Mouse (Mus musculus): ENCODE results near the gene Trmt1. TPM values are rescaled to one million over a fixed set of nuclear protein-coding genes. Genes with fewer than 3 reads are reported as not detected.

Trmt1 gene
- total and polyA plus RNA-seq, 2 experiments from 2014 or later: 67.5 to 94.8 TPM

DNA sequence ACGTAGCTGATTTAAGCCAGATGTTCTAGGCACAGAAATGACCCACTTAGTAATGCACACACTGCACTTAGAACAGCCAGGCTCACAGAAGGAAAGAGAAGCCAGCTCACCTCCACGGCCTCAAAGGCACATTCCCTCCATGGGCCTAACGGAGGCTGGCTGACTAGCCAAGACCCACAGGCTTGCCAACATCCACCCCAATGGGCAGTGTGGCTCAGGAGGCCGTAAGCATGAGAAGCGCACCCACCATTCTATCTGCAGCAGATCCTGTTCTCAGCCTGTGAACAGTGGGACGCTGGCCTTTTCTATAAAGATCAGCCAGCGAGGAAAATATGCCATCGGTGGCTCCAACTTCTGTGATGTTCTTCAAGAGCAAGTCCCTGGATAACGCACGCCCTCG, 30.7 kb downstream of the Trmt1 start:
- Histone ChIP-seq H3K9me3 (ENCODE audit: low read length) (no peaks in the 10 kb centered on the region), H3K27ac (ENCODE audit: low read depth, low read length) (peak overlapping the region; percentile 57), H3K4me1 (ENCODE audit: insufficient read depth) (peaks cover 5% of the 10 kb centered on the region), H3K27me3 (ENCODE audit: insufficient read depth, low read length) (no peaks in the 10 kb centered on the region), H3K36me3 (ENCODE audit: insufficient read depth) (peaks cover 56% of the 10 kb centered on the region), H3K9ac (no peak overlapping the region), H3K4me3 (ENCODE audit: low read depth, low read length) (no peak overlapping the region), H3K4me2 (ENCODE audit: low read depth) (no peak overlapping the region)
- 62% methylated on average over 11 of the region's 11 CpGs for WGBS
- ATAC-seq (no peak), DNase-seq (no peak)
- TF ChIP-seq CTCF (IDR thresholded peaks at IDR 0.05; ENCODE audit: low read depth): no peak

DNA sequence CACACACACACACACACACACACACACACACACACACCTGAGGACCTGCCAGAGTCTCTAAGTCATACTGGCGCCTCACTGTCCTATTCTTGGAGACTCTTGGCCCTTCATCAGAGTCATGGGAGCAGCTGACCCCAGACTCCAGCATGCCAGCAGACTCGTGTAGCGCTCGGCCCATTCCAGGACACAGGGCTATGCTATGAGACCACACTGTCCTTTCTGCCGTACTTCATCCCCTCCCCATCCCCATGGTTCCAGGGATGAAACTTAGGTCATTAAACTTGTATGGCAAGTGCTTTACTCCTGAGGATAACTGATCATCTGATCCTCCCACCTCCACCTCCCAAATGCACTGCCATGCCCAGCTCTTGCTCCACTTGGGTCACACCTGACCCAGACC, 32.4 kb downstream of the Trmt1 start:
- peaks cover 60% of the 10 kb centered on the region for H3K36me3 ChIP-seq (ENCODE audit: insufficient read depth)
- no peak for DNase-seq
- H3K9ac ChIP-seq: no peak overlapping the region
- no peak for ATAC-seq
- H3K27me3 ChIP-seq (ENCODE audit: insufficient read depth, low read length): no peaks in the 10 kb centered on the region
- WGBS: 91% methylated on average over 5 of the region's 5 CpGs
- no peak overlapping the region for H3K4me3 ChIP-seq (ENCODE audit: low read depth, low read length)
- TF ChIP-seq CTCF (IDR thresholded peaks at IDR 0.05; ENCODE audit: low read depth): no peak
- H3K4me2 ChIP-seq (ENCODE audit: low read depth): no peak overlapping the region
- no peaks in the 10 kb centered on the region for H3K9me3 ChIP-seq (ENCODE audit: low read length)
- peaks cover 13% of the 10 kb centered on the region for H3K4me1 ChIP-seq (ENCODE audit: insufficient read depth)
- no peak overlapping the region for H3K27ac ChIP-seq (ENCODE audit: low read depth, low read length)

DNA sequence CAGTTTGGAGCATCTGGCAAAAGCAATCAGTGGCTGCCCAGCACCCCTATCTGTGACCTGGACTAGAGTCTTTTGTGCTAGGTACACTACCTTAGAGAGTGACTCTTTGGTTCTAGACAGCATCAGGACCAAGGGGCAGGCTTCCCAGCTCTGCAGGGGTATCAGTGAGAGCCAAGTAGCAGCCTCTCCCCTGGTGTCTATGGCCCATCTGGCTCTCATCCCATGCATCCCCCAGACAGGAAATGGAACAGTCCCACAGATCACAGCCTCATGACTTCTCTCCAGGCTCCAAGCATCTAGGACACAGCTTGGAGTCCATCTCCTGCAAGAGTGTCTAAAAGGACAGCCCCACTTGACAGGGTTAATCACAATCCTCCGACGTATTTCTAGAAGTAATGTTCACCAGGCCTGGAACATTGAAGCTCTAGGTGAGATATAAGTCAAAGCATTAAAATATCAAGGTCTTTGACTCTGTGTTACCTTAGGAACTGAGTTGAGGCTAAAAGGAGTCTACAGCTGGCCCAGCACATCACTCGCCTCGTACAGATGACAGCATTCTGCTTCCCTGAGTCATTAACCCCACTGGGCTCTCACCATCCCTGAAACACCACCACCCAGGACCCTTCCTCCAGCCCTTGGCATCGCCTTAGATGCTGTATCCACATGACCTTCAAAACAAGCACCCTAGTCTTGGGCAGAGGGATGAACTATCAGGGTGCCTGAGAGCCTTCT, 33.0 kb downstream of the Trmt1 start:
- WGBS: 78% methylated on average over 5 of the region's 5 CpGs
- Histone ChIP-seq H3K9me3 (ENCODE audit: low read length) (no peaks in the 10 kb centered on the region), H3K4me3 (ENCODE audit: low read depth, low read length) (no peak overlapping the region), H3K27me3 (ENCODE audit: insufficient read depth, low read length) (no peaks in the 10 kb centered on the region), H3K4me1 (ENCODE audit: insufficient read depth) (peaks cover 15% of the 10 kb centered on the region), H3K4me2 (ENCODE audit: low read depth) (no peak overlapping the region), H3K36me3 (ENCODE audit: insufficient read depth) (peaks cover 60% of the 10 kb centered on the region), H3K27ac (ENCODE audit: low read depth, low read length) (no peak overlapping the region), H3K9ac (no peak overlapping the region)
- DNase-seq (no peak), ATAC-seq (no peak)
- TF ChIP-seq CTCF (IDR thresholded peaks at IDR 0.05; ENCODE audit: low read depth): no peak

GRCm38 (mm10) chr8:84722530-84722849, 36.4 kb downstream of the Trmt1 start:
- Histone ChIP-seq H3K9ac (0 out of 2 replicates have a peak overlapping the region, but pooled peaks have one; percentile 25), H3K27me3 (ENCODE audit: insufficient read depth, low read length) (no peaks in the 10 kb centered on the region), H3K27ac (ENCODE audit: low read depth, low read length) (peak overlapping the region; percentile 82), H3K9me3 (ENCODE audit: low read length) (no peaks in the 10 kb centered on the region), H3K4me3 (ENCODE audit: low read depth, low read length) (no peak overlapping the region), H3K36me3 (ENCODE audit: insufficient read depth) (peaks cover 78% of the 10 kb centered on the region), H3K4me1 (ENCODE audit: insufficient read depth) (peaks cover 18% of the 10 kb centered on the region), H3K4me2 (ENCODE audit: low read depth) (no peak overlapping the region)
- TF ChIP-seq CTCF (IDR thresholded peaks at IDR 0.05; ENCODE audit: low read depth): no peak; the same call in 1 of the 2 replicates
- WGBS: 48% methylated on average over 6 of the region's 6 CpGs
- ATAC-seq (no peak; the same call in 1 of the 2 replicates), DNase-seq (no peak)

- 0 out of 2 replicates have a peak, but pooled peaks have one; percentile 11 for TF ChIP-seq CTCF (IDR thresholded peaks at IDR 0.05; ENCODE audit: low read depth)
- peak; percentile 72 for DNase-seq
These were observed 36.9 kb downstream of the Trmt1 start, which contains the start of gene G430095P16Rik for GRCm38 (mm10) chr8:84722850-84723570. Gene G430095P16Rik, plus strand, starts transcription at chr8:84723007.

GRCm38 (mm10) chr8:84723571-84723900, 37.4 kb downstream of the Trmt1 start:
- Histone ChIP-seq H3K9ac (peak overlapping the region; percentile 25; the same call in 1 of the 2 replicates), H3K9me3 (ENCODE audit: low read length) (no peaks in the 10 kb centered on the region), H3K27ac (ENCODE audit: low read depth, low read length) (peak overlapping the region; percentile 82), H3K4me1 (ENCODE audit: insufficient read depth) (peaks cover 18% of the 10 kb centered on the region), H3K4me3 (ENCODE audit: low read depth, low read length) (no peak overlapping the region), H3K36me3 (ENCODE audit: insufficient read depth) (peaks cover 75% of the 10 kb centered on the region), H3K27me3 (ENCODE audit: insufficient read depth, low read length) (no peaks in the 10 kb centered on the region), H3K4me2 (ENCODE audit: low read depth) (no peak overlapping the region)
- ATAC-seq (no peak), DNase-seq (peak; percentile 10)
- WGBS: 19% methylated on average over 7 of the region's 7 CpGs
- no peak for TF ChIP-seq CTCF (IDR thresholded peaks at IDR 0.05; ENCODE audit: low read depth)

More at GRCm38 (mm10) chr8:84722850-84723570, 36.9 kb downstream of the Trmt1 start, which contains the start of gene G430095P16Rik:
- 10% methylated on average over 10 of the region's 10 CpGs for WGBS
- peaks cover 75% of the 10 kb centered on the region for H3K36me3 ChIP-seq (ENCODE audit: insufficient read depth)
- H3K4me1 ChIP-seq (ENCODE audit: insufficient read depth): peaks cover 18% of the 10 kb centered on the region
- H3K4me3 ChIP-seq (ENCODE audit: low read depth, low read length): no peak within 1 kb of the TSS
- no peak within 1 kb of the TSS for H3K4me2 ChIP-seq (ENCODE audit: low read depth)
- ATAC-seq: peak; percentile 71
- no peaks in the 10 kb centered on the region for H3K9me3 ChIP-seq (ENCODE audit: low read length)
- peak within 1 kb of the TSS; percentile 25; the same call in 1 of the 2 replicates for H3K9ac ChIP-seq
- H3K27ac ChIP-seq (ENCODE audit: low read depth, low read length): peak within 1 kb of the TSS; percentile 82
- no peaks in the 10 kb centered on the region for H3K27me3 ChIP-seq (ENCODE audit: insufficient read depth, low read length)

GRCm38 (mm10) chr8:84724683-84725082, 38.6 kb downstream of the Trmt1 start:
- no peak for TF ChIP-seq CTCF (IDR thresholded peaks at IDR 0.05; ENCODE audit: low read depth)
- Histone ChIP-seq H3K4me1 (ENCODE audit: insufficient read depth) (peaks cover 22% of the 10 kb centered on the region), H3K27me3 (ENCODE audit: insufficient read depth, low read length) (no peaks in the 10 kb centered on the region), H3K9me3 (ENCODE audit: low read length) (no peaks in the 10 kb centered on the region), H3K4me2 (ENCODE audit: low read depth) (no peak overlapping the region), H3K4me3 (ENCODE audit: low read depth, low read length) (no peak overlapping the region), H3K36me3 (ENCODE audit: insufficient read depth) (peaks cover 68% of the 10 kb centered on the region), H3K27ac (ENCODE audit: low read depth, low read length) (peak overlapping the region; percentile 82), H3K9ac (peak overlapping the region; percentile 25; the same call in 1 of the 2 replicates)
- 51% methylated on average over 9 of the region's 9 CpGs for WGBS
- peak; percentile 16 for DNase-seq
- ATAC-seq: no peak

Data from forebrain, postnatal 0 days (tissue).